Mouse (Mus musculus): ENCODE results near the gene Fbxo34. TPM values are rescaled to one million over a fixed set of nuclear protein-coding genes. Genes with fewer than 3 reads are reported as not detected.

The Fbxo34 gene
- polyA plus RNA-seq, 1 experiment from 2014 or later: 26.5 TPM

- Histone ChIP-seq H3K9me3 (no peaks in the 10 kb centered on the region), H3K4me2 (replicated peaks) (no peak overlapping the region), H3K27ac (no peak overlapping the region), H3K36me3 (peaks cover 39% of the 10 kb centered on the region), H3K27me3 (no peaks in the 10 kb centered on the region), H3K9ac (no peak overlapping the region), H3K4me3 (no peak overlapping the region), H3K4me1 (no peaks in the 10 kb centered on the region)
- no peak for ATAC-seq (ENCODE audit: insufficient number of reproducible peaks, insufficient read depth, low FRiP score, low TSS enrichment)
- 88% methylated on average over 10 of the region's 10 CpGs for WGBS
Measured at GRCm38 (mm10) chr14:47541325-47541948, 91.2 kb downstream of the Fbxo34 start.

GRCm38 (mm10) chr14:47542283-47542682, 92.1 kb downstream of the Fbxo34 start:
- Histone ChIP-seq H3K27me3 (no peaks in the 10 kb centered on the region), H3K4me2 (replicated peaks) (no peak overlapping the region), H3K9me3 (no peaks in the 10 kb centered on the region), H3K9ac (no peak overlapping the region), H3K27ac (no peak overlapping the region), H3K36me3 (peaks cover 48% of the 10 kb centered on the region), H3K4me3 (no peak overlapping the region), H3K4me1 (no peaks in the 10 kb centered on the region)
- WGBS: 91% methylated on average over 3 of the region's 3 CpGs
- ATAC-seq (ENCODE audit: insufficient number of reproducible peaks, insufficient read depth, low FRiP score, low TSS enrichment): no peak

- H3K4me1 ChIP-seq: no peaks in the 10 kb centered on the region
- WGBS: 88% methylated on average over 5 of the region's 5 CpGs
- no peak for ATAC-seq (ENCODE audit: insufficient number of reproducible peaks, insufficient read depth, low FRiP score, low TSS enrichment)
- H3K27me3 ChIP-seq: no peaks in the 10 kb centered on the region
- no peak overlapping the region for H3K9ac ChIP-seq
- peaks cover 68% of the 10 kb centered on the region for H3K36me3 ChIP-seq
- no peak overlapping the region for H3K4me2 ChIP-seq (replicated peaks)
- H3K27ac ChIP-seq: no peak overlapping the region
- H3K9me3 ChIP-seq: no peaks in the 10 kb centered on the region
- H3K4me3 ChIP-seq: no peak overlapping the region
Measured at GRCm38 (mm10) chr14:47544286-47544685, 94.1 kb downstream of the Fbxo34 start.

- H3K9ac ChIP-seq: no peak overlapping the region
- no peak overlapping the region for H3K4me3 ChIP-seq
- peaks cover 72% of the 10 kb centered on the region for H3K36me3 ChIP-seq
- H3K4me1 ChIP-seq: no peaks in the 10 kb centered on the region
- H3K4me2 ChIP-seq (replicated peaks): no peak overlapping the region
- WGBS: 87% methylated on average over 4 of the region's 4 CpGs
- H3K27me3 ChIP-seq: no peaks in the 10 kb centered on the region
- no peak overlapping the region for H3K27ac ChIP-seq
- H3K9me3 ChIP-seq: no peaks in the 10 kb centered on the region
- no peak for ATAC-seq (ENCODE audit: insufficient number of reproducible peaks, insufficient read depth, low FRiP score, low TSS enrichment)
Measured at GRCm38 (mm10) chr14:47544877-47545276, 94.7 kb downstream of the Fbxo34 start.

GRCm38 (mm10) chr14:47551668-47552067, 101.4 kb downstream of the Fbxo34 start:
- 93% methylated on average over 6 of the region's 6 CpGs for WGBS
- no peaks in the 10 kb centered on the region for H3K4me1 ChIP-seq
- no peaks in the 10 kb centered on the region for H3K9me3 ChIP-seq
- H3K9ac ChIP-seq: no peak overlapping the region
- peaks cover 67% of the 10 kb centered on the region for H3K36me3 ChIP-seq
- no peak overlapping the region for H3K4me3 ChIP-seq
- no peak overlapping the region for H3K4me2 ChIP-seq (replicated peaks)
- H3K27me3 ChIP-seq: no peaks in the 10 kb centered on the region
- no peak overlapping the region for H3K27ac ChIP-seq
- no peak for ATAC-seq (ENCODE audit: insufficient number of reproducible peaks, insufficient read depth, low FRiP score, low TSS enrichment)

- Histone ChIP-seq H3K36me3 (peaks cover 53% of the 10 kb centered on the region), H3K9me3 (no peaks in the 10 kb centered on the region), H3K4me2 (replicated peaks) (no peak overlapping the region), H3K4me3 (no peak overlapping the region), H3K27me3 (no peaks in the 10 kb centered on the region), H3K27ac (no peak overlapping the region), H3K4me1 (no peaks in the 10 kb centered on the region), H3K9ac (no peak overlapping the region)
- WGBS: 88% methylated on average over 2 of the region's 2 CpGs
- ATAC-seq (ENCODE audit: insufficient number of reproducible peaks, insufficient read depth, low FRiP score, low TSS enrichment): no peak
Measured at GRCm38 (mm10) chr14:47553380-47553779, 103.2 kb downstream of the Fbxo34 start.

- Histone ChIP-seq H3K36me3 (peaks cover 44% of the 10 kb centered on the region), H3K27ac (no peak overlapping the region), H3K9me3 (no peaks in the 10 kb centered on the region), H3K27me3 (no peaks in the 10 kb centered on the region), H3K4me2 (replicated peaks) (no peak overlapping the region), H3K4me3 (no peak overlapping the region), H3K9ac (no peak overlapping the region), H3K4me1 (no peaks in the 10 kb centered on the region)
- ATAC-seq (ENCODE audit: insufficient number of reproducible peaks, insufficient read depth, low FRiP score, low TSS enrichment): no peak
- whole genome bisulfite sequencing: 85% methylated on average over 3 of the region's 4 CpGs
Measured at GRCm38 (mm10) chr14:47554236-47554635, 104.0 kb downstream of the Fbxo34 start.

- Histone ChIP-seq H3K4me2 (replicated peaks) (no peak overlapping the region), H3K27me3 (no peaks in the 10 kb centered on the region), H3K4me1 (no peaks in the 10 kb centered on the region), H3K9ac (no peak overlapping the region), H3K4me3 (no peak overlapping the region), H3K36me3 (peaks cover 43% of the 10 kb centered on the region), H3K9me3 (no peaks in the 10 kb centered on the region), H3K27ac (no peak overlapping the region)
- WGBS: 93% methylated on average over 5 of the region's 5 CpGs
- no peak for ATAC-seq (ENCODE audit: insufficient number of reproducible peaks, insufficient read depth, low FRiP score, low TSS enrichment)
Measured at GRCm38 (mm10) chr14:47555225-47555624, 105.0 kb downstream of the Fbxo34 start.

- H3K4me3 ChIP-seq: no peak overlapping the region
- peaks cover 19% of the 10 kb centered on the region; the same call in 1 of the 2 replicates for H3K36me3 ChIP-seq
- 87% methylated on average over 2 of the region's 2 CpGs for WGBS
- no peaks in the 10 kb centered on the region for H3K9me3 ChIP-seq
- H3K27me3 ChIP-seq: no peaks in the 10 kb centered on the region
- no peaks in the 10 kb centered on the region for H3K4me1 ChIP-seq
- no peak overlapping the region for H3K4me2 ChIP-seq (replicated peaks)
- H3K9ac ChIP-seq: no peak overlapping the region
- no peak overlapping the region for H3K27ac ChIP-seq
- ATAC-seq (ENCODE audit: insufficient number of reproducible peaks, insufficient read depth, low FRiP score, low TSS enrichment): no peak
Measured at GRCm38 (mm10) chr14:47560714-47561113, 110.5 kb downstream of the Fbxo34 start.

- Histone ChIP-seq H3K27me3 (no peaks in the 10 kb centered on the region), H3K9me3 (no peaks in the 10 kb centered on the region), H3K4me1 (peaks cover 4% of the 10 kb centered on the region), H3K9ac (no peak overlapping the region), H3K27ac (no peak overlapping the region), H3K4me2 (replicated peaks) (no peak overlapping the region), H3K4me3 (no peak overlapping the region), H3K36me3 (0 out of 2 replicates have a peak, but pooled peaks cover 7% of the 10 kb centered on the region)
- 86% methylated on average over 1 of the region's 1 CpGs for WGBS
- no peak for ATAC-seq (ENCODE audit: insufficient number of reproducible peaks, insufficient read depth, low FRiP score, low TSS enrichment)
Measured at GRCm38 (mm10) chr14:47562530-47562929, 112.3 kb downstream of the Fbxo34 start.

- no peak overlapping the region for H3K9ac ChIP-seq
- H3K36me3 ChIP-seq: 0 out of 2 replicates have a peak, but pooled peaks cover 7% of the 10 kb centered on the region
- H3K9me3 ChIP-seq: no peaks in the 10 kb centered on the region
- WGBS: 83% methylated on average over 4 of the region's 4 CpGs
- H3K27ac ChIP-seq: no peak overlapping the region
- H3K4me3 ChIP-seq: no peak overlapping the region
- ATAC-seq (ENCODE audit: insufficient number of reproducible peaks, insufficient read depth, low FRiP score, low TSS enrichment): no peak
- H3K4me1 ChIP-seq: peaks cover 4% of the 10 kb centered on the region
- no peaks in the 10 kb centered on the region for H3K27me3 ChIP-seq
- H3K4me2 ChIP-seq (replicated peaks): no peak overlapping the region
Measured at GRCm38 (mm10) chr14:47563106-47563505, 112.9 kb downstream of the Fbxo34 start.

- H3K27me3 ChIP-seq: no peaks in the 10 kb centered on the region
- 0 out of 2 replicates have a peak overlapping the region, but pooled peaks have one; percentile 31 for H3K27ac ChIP-seq
- no peaks in the 10 kb centered on the region for H3K36me3 ChIP-seq
- peak overlapping the region; percentile 89 for H3K4me3 ChIP-seq
- peak; percentile 97 for ATAC-seq (ENCODE audit: insufficient number of reproducible peaks, insufficient read depth, low FRiP score, low TSS enrichment)
- WGBS: under 1% methylated on average over 46 of the region's 46 CpGs
- H3K4me2 ChIP-seq (replicated peaks): peak overlapping the region; percentile 77
- H3K9me3 ChIP-seq: no peaks in the 10 kb centered on the region
- peaks cover 4% of the 10 kb centered on the region for H3K4me1 ChIP-seq
- H3K9ac ChIP-seq: peak overlapping the region; percentile 79
Measured at GRCm38 (mm10) chr14:47567962-47568652, 117.9 kb downstream of the Fbxo34 start.

All from embryonic facial prominence, embryonic 12.5 days (tissue).